8 mouse cellular contexts compared by ENCODE assay signal in the genomic region with DNA sequence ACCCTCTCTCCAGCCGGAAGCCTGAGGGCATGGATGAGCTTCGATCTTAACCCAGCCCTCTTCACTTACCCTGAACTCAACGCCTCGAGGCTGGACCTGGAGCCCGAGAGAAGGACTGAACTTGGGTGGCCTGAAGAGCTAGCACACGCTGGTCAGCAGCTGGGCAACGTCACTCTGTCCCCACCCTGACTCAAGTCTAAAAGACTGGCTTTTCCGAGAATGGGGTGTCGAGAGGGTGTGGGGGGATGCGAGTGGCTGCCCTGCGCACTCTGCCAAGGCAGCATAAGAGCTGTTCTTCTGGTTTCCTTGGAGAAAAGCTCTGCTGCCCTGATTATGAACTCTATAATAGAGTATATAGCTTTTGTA. TPM values are rescaled to one million over a fixed set of nuclear protein-coding genes. Genes with fewer than 3 reads are reported as not detected.
A peak's percentile ranks its signal among the peaks of the same experiment; 100 is the strongest.
DNase-seq lines count a peak whose midpoint lies in the region; ATAC-seq and TF ChIP-seq lines count a peak whose summit lies in the region.

No protein-coding gene starts in this region.

- ATAC-seq in heart, postnatal 0 days (ENCODE audit: insufficient read depth, low read depth) = no peak
- ATAC-seq in hindbrain, embryonic 11.5 days (ENCODE audit: low FRiP score) = no peak
- ATAC-seq in midbrain, embryonic 11.5 days (ENCODE audit: low FRiP score) = no peak
- ATAC-seq in cerebellum, adult (ENCODE audit: insufficient number of reproducible peaks, low FRiP score, low TSS enrichment) = no peak

- no peak for TF ChIP-seq CTCF in heart, postnatal 0 days (IDR thresholded peaks at IDR 0.05; ENCODE audit: low read depth)

- 0 out of 2 replicates have a peak, but pooled peaks have one; percentile 15 for TF ChIP-seq EP300 in heart, postnatal 0 days (IDR thresholded peaks at IDR 0.05; ENCODE audit: low read depth)

- no peaks in the 10 kb centered on the region for H3K9me3 ChIP-seq in heart, postnatal 0 days (replicated peaks; ENCODE audit: control insufficient read depth, low read length)
- no peaks in the 10 kb centered on the region for H3K9me3 ChIP-seq in hindbrain, embryonic 11.5 days (ENCODE audit: control insufficient read depth, low read length)
- no peaks in the 10 kb centered on the region for H3K9me3 ChIP-seq in midbrain, embryonic 11.5 days (ENCODE audit: control insufficient read depth, low read length)

- peak overlapping the region; percentile 79 for H3K4me3 ChIP-seq in heart, postnatal 0 days (ENCODE audit: low read depth, low read length)
- H3K4me3 ChIP-seq in hindbrain, embryonic 11.5 days (ENCODE audit: low read depth, low read length) = peak overlapping the region; percentile 79
- H3K4me3 ChIP-seq in midbrain, embryonic 11.5 days (ENCODE audit: low read depth, low read length) = peak overlapping the region; percentile 81

- no peaks in the 10 kb centered on the region for H3K36me3 ChIP-seq in heart, postnatal 0 days (replicated peaks; ENCODE audit: control insufficient read depth, insufficient read depth, low read length)
- no peaks in the 10 kb centered on the region for H3K36me3 ChIP-seq in hindbrain, embryonic 11.5 days (ENCODE audit: control insufficient read depth, insufficient read depth, low read length)
- H3K36me3 ChIP-seq in midbrain, embryonic 11.5 days (ENCODE audit: control insufficient read depth, insufficient read depth, low read length) = no peaks in the 10 kb centered on the region

- no peaks in the 10 kb centered on the region for H3K27me3 ChIP-seq in heart, postnatal 0 days (ENCODE audit: control insufficient read depth, insufficient read depth, low read length)
- no peaks in the 10 kb centered on the region; the same call in 1 of the 2 replicates for H3K27me3 ChIP-seq in hindbrain, embryonic 11.5 days (ENCODE audit: control insufficient read depth, insufficient read depth, low read length)
- no peaks in the 10 kb centered on the region for H3K27me3 ChIP-seq in midbrain, embryonic 11.5 days (ENCODE audit: control insufficient read depth, insufficient read depth, low read length)

- H3K4me1 ChIP-seq in heart, postnatal 0 days (ENCODE audit: control insufficient read depth, insufficient read depth) = peaks cover 15% of the 10 kb centered on the region; the same call in 1 of the 2 replicates
- peaks cover 28% of the 10 kb centered on the region for H3K4me1 ChIP-seq in hindbrain, embryonic 11.5 days (replicated peaks; ENCODE audit: control insufficient read depth, insufficient read depth, low read length)
- H3K4me1 ChIP-seq in midbrain, embryonic 11.5 days (ENCODE audit: control insufficient read depth, insufficient read depth, low read length) = peaks cover 56% of the 10 kb centered on the region

- H3K9ac ChIP-seq in heart, postnatal 0 days (replicated peaks; ENCODE audit: low read depth, low read length) = peak overlapping the region; percentile 88
- peak overlapping the region; percentile 88 for H3K9ac ChIP-seq in hindbrain, embryonic 11.5 days (ENCODE audit: low read depth, low read length)
- peak overlapping the region; percentile 90 for H3K9ac ChIP-seq in midbrain, embryonic 11.5 days (ENCODE audit: low read length)

- H3K4me2 ChIP-seq in heart, postnatal 0 days (ENCODE audit: low read depth, low read length) = peak overlapping the region; percentile 64
- H3K4me2 ChIP-seq in hindbrain, embryonic 11.5 days (replicated peaks; ENCODE audit: low read depth, low read length) = peak overlapping the region; percentile 80
- peak overlapping the region; percentile 72 for H3K4me2 ChIP-seq in midbrain, embryonic 11.5 days

- WGBS in heart, postnatal 0 days = 7% methylated on average over 11 of the region's 11 CpGs
- 0% methylated on average over 11 of the region's 11 CpGs for WGBS in hindbrain, embryonic 11.5 days
- WGBS in midbrain, embryonic 11.5 days = under 1% methylated on average over 11 of the region's 11 CpGs

- peak; percentile 47 for DNase-seq in heart, postnatal 0 days (ENCODE audit: low spot score)
- DNase-seq in heart, adult 18-20 months = no peak
- peak; percentile 39 for DNase-seq in adipocyte (ENCODE audit: low spot score)
- no peak for DNase-seq in hindbrain, embryonic 11.5 days (ENCODE audit: low spot score)
- no peak for DNase-seq in midbrain, embryonic 11.5 days (ENCODE audit: low spot score, missing footprints)
- DNase-seq in right cerebral cortex, postnatal 25 days = no peak
- DNase-seq in layer of hippocampus, postnatal 25 days (ENCODE audit: extremely low spot score in 1 of 2, low spot score in 1 of 2) = no peak

- peak overlapping the region; percentile 96 for H3K27ac ChIP-seq in heart, postnatal 0 days (ENCODE audit: low read depth)
- H3K27ac ChIP-seq in hindbrain, embryonic 11.5 days (ENCODE audit: low read depth, low read length) = peak overlapping the region; percentile 94
- peak overlapping the region; percentile 86 for H3K27ac ChIP-seq in midbrain, embryonic 11.5 days (ENCODE audit: low read depth, low read length)

RNA-seq across cellular contexts. Expression of a gene that starts 1.6 kb away (rescaled TPM):
- 238 and 259 TPM in 2 replicates for total RNA-seq in heart, postnatal 0 days (2014; rRNA removed; ENCODE audit: low replicate concordance)
- 169 and 188 TPM in 2 replicates for polyA plus RNA-seq in heart, postnatal 0 days (2015; fragmentation: Nextera tagmentation; extraction: Ambion mirVana)
- total RNA-seq in heart, adult 18-20 months (2021) = 10 to 100 TPM; 58.3 to 64.3 TPM
- 453 and 482 TPM in 2 replicates for polyA plus RNA-seq in hindbrain, embryonic 11.5 days (2014; fragmentation: Nextera tagmentation; extraction: Ambion mirVana)
- 500 and 543 TPM in 2 replicates for polyA plus RNA-seq in midbrain, embryonic 11.5 days (2014; fragmentation: Nextera tagmentation; extraction: Ambion mirVana)
- total RNA-seq in layer of hippocampus, postnatal 25 days (2021) = 10 to 100 TPM; 51.7 to 62.5 TPM

RNA-seq across cellular contexts. Expression of a gene that starts 27.3 kb away (rescaled TPM):
- 6.4 and 6.9 TPM in 2 replicates for total RNA-seq in heart, postnatal 0 days (2014; rRNA removed; ENCODE audit: low replicate concordance)
- polyA plus RNA-seq in heart, postnatal 0 days (2015; fragmentation: Nextera tagmentation; extraction: Ambion mirVana) = 2.4 and 2.6 TPM in 2 replicates
- total RNA-seq in heart, adult 18-20 months (2021) = 1 to 10 TPM; 1.3 to 1.4 TPM
- 5.5 and 6.2 TPM in 2 replicates for polyA plus RNA-seq in hindbrain, embryonic 11.5 days (2014; fragmentation: Nextera tagmentation; extraction: Ambion mirVana)
- polyA plus RNA-seq in midbrain, embryonic 11.5 days (2014; fragmentation: Nextera tagmentation; extraction: Ambion mirVana) = 6.8 and 8.0 TPM in 2 replicates
- total RNA-seq in layer of hippocampus, postnatal 25 days (2021) = 1 to 10 TPM in 1 of 2 experiments, under 1 TPM in 1; 0.59 to 1.2 TPM

Comparison
In these comparisons a context has a peak if more than half of its experiments do, and no peak if none do; other contexts are left out.
1. DNase-seq: peak in heart, postnatal 0 days (single experiment) and adipocyte (single experiment); none in heart, adult 18-20 months (0 of 2), hindbrain, embryonic 11.5 days (single experiment), midbrain, embryonic 11.5 days (single experiment), right cerebral cortex, postnatal 25 days (single experiment) and layer of hippocampus, postnatal 25 days (0 of 2).
2. Peak in every context shown above with its lines, with median percentiles within 50 percentile points of each other: H3K27ac ChIP-seq, H3K4me2 ChIP-seq, H3K4me3 ChIP-seq and H3K9ac ChIP-seq.